Mouse (Mus musculus) E14TG2a.4 (cell line): Measurements from ENCODE around the gene Olfr444.

Experiments
- CTCF ChIP-seq: conservative IDR thresholded peaks from 2 replicates; pipeline ENCODE4 v1.5.1; 2014; ENCODE audit warnings: low read length
- NANOG ChIP-seq: IDR thresholded peaks from 2 replicates; pipeline ENCODE4 v1.6.1; 2014; ENCODE audit warnings: borderline replicate concordance, low read length, mixed read lengths
- POU5F1 ChIP-seq: IDR thresholded peaks from 2 replicates; pipeline ENCODE4 v1.6.1; 2014; ENCODE audit warnings: low read length, borderline replicate concordance

GRCm38 (mm10) chr6:42921077-42921476 lies 27.8 kb upstream of the Olfr444 start, which contains the start of gene Olfr446:
- TF ChIP-seq CTCF (no peak), NANOG (no peak), POU5F1 (no peak)
